Mouse (Mus musculus) layer of hippocampus, postnatal 25 days (tissue): ENCODE data around the gene Iltifb. TPM values are rescaled to one million over a fixed set of nuclear protein-coding genes. Genes with fewer than 3 reads are reported as not detected.
"Not testable (repeated sequence)": the region's sequence is repeated elsewhere in the genome, so short reads cannot be mapped to it uniquely, and the experiment has no call there.

Source experiments
- DNase-seq, 2 experiments: peaks; one replicate each; pipeline ENCODE4 v3.0.0; 2022; ENCODE audit warnings: mixed read lengths in 2 of 2, low spot score in 1 of 2; ENCODE audit errors: extremely low spot score in 1 of 2
- total RNA-seq, 2 experiments: library from RNA; stranded (reverse); gene quantifications; 2 replicates each; pipeline ENCODE4 v1.2.3; 2021

The Iltifb gene
- not detected for total RNA-seq

DNA sequence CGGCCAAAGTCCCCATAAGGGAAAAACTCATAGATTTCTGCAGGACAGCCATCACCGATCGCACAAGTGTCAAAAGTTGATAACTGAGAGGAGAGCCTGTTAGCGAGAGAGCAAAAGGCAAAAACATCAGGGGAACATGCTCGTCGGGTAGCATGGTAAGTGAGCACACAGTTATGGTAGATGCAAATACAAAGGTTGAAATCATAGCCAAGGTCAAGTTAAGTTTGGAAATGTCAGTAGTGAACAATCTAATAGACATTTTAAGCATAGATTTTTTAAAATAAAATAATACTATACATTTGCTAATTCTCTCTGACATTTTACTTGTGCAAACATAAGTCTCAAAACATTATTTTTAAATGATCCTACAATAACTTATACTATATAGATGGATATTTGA, at the start of gene Iltifb:
Iltifb (minus strand) TSS at position 101 of the 400 bp plus-strand sequence.
- DNase-seq, result no peak

DNA sequence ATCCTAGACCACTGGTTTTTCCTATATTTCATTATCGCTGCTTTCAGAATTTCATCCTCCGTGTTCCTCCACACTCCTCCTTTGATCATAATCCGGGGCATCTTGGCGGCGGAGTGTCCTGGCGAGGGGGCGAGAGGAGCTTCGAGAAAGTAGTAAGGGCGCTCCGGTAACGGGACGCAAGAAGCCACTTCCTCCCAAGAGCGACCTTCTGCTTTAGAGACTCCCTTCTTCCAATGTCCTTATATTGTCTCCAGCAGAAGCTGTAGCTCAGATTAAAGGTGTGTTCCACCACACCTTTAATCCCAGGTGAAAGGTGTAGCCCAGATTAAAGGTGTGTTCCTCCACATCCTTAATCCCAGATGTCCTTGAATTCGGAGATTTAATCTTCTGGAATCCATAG, 48.3 kb upstream of the Iltifb start, which contains the start of gene Gm9046:
Gm9046 (minus strand) TSS at position 101 of the 400 bp plus-strand sequence.
- DNase-seq, result not testable (repeated sequence)

DNA sequence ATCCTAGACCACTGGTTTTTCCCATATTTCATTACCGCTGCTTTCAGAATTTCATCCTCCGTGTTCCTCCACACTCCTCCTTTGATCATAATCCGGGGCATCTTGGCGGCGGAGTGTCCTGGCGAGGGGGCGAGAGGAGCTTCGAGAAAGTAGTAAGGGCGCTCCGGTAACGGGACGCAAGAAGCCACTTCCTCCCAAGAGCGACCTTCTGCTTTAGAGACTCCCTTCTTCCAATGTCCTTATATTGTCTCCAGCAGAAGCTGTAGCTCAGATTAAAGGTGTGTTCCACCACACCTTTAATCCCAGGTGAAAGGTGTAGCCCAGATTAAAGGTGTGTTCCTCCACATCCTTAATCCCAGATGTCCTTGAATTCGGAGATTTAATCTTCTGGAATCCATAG, 42.9 kb upstream of the Iltifb start, which contains the start of gene Gm9045:
Gm9045 (minus strand) TSS at position 101 of the 400 bp plus-strand sequence.
- not testable (repeated sequence) for DNase-seq

DNA sequence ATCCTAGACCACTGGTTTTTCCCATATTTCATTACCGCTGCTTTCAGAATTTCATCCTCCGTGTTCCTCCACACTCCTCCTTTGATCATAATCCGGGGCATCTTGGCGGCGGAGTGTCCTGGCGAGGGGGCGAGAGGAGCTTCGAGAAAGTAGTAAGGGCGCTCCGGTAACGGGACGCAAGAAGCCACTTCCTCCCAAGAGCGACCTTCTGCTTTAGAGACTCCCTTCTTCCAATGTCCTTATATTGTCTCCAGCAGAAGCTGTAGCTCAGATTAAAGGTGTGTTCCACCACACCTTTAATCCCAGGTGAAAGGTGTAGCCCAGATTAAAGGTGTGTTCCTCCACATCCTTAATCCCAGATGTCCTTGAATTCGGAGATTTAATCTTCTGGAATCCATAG, 37.5 kb upstream of the Iltifb start, which contains the start of gene Gm9044:
Gm9044 (minus strand) TSS at position 101 of the 400 bp plus-strand sequence.
- DNase-seq, result not testable (repeated sequence)

DNA sequence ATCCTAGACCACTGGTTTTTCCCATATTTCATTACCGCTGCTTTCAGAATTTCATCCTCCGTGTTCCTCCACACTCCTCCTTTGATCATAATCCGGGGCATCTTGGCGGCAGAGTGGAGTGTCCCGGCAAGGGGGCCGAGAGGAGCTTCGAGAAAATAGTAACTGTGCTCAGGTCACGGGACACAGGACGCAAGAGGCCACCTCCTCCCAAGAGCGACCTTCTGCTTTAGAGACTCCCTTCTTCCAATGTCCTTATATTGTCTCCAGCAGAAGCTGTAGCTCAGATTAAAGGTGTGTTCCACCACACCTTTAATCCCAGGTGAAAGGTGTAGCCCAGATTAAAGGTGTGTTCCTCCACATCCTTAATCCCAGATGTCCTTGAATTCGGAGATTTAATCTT, 32.0 kb upstream of the Iltifb start, which contains the start of gene Gm9040:
Gm9040 (minus strand) TSS at position 101 of the 400 bp plus-strand sequence.
- not testable (repeated sequence) for DNase-seq

DNA sequence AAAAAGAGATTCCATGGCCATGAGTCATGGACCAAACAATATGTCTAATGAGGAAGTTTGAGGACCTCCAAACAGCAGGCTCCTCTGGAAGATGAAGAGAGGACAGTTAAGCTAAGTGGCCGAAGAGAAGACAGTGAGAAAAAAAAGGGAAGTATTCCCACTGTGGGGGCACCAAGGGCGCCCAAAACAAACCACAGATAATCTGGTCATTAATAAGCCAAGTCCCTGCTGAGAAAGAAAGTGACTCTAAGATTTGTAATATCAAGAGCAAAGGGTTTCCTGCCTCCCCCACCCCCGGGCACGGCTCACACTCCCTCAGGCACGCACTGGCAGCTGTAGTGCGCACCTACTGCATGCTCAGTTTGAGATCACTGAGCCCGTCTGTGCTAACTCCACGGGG, 24.2 kb upstream of the Iltifb start:
- no peak for DNase-seq

DNA sequence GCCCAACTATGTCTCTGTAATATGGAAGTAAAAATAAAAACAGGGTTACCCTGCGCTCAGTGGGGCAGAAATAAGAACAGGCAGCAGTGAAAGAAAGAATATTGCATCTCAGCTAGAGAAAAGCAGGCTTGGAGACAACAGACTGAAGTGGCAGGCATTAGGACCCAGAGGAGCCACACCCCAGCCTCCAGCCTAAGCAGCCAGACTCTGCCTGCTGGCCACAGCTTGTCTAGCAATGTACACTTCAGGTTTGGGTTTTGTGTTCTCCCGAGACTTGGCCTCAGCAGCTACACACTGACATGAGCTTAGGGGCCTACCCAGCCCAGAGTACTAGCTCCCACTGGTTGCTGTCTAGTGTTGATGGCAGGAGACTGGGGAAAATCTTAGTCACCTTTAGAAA, 7.3 kb upstream of the Iltifb start:
- DNase-seq, result not testable (repeated sequence)

DNA sequence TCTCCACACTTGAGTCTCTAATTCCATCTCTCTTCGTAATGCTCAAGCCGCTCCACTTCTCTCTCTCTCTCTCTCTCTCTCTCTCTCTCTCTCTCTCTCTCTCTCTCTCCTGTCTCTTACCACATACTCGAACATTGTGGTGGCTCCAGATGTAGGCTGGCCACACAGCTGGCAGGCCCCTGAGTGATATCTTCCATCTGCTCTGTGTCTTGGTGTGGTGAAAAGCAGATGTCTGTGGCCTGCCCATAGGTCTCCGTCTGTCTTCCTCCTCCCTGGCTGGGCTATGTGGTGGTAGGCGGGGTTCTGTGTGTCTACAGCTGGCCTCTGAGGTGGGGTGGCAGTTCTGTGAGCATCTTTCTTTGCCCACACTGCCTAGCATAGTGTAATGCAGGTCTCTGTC, 11.8 kb downstream of the Iltifb start:
- not testable (repeated sequence) for DNase-seq

DNA sequence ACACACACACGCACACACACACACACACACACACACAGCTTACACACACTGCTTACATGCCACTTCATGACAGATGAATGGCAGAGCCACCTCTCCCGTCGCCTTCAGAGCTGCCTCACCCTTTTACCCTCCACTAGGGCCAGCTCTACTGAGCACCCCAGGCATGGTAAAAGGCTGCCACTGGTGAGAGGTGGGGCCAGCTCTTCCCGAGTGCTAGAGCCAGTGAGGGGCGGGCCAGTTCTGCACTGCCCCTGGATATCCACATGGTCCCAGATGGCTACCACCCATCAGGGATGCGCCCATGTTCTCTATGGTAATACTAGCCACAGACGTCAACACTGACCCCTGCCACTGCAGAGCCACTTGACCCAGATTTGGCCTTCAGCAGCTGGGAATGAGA, 12.3 kb downstream of the Iltifb start:
- not testable (repeated sequence) for DNase-seq

DNA sequence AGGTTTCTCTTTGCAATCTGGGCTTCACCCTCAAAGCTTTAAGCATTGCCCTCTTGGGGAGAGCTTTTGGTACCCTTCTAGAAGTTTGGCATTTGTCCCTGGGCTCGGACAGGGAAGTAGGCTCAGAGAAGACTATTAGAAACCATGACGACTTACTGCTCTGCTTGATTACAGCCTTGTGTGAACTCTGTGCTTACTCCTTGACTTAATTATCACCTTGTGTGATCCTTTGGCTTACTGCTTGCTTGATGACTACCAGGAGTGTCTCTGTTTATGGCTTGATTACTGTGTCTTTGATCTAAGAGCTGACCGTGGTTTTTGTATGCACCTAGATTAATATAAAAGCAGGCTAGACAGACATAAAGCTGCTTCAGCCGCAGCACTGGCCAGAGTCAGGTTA, 16.8 kb downstream of the Iltifb start:
- DNase-seq, result not testable (repeated sequence)

DNA sequence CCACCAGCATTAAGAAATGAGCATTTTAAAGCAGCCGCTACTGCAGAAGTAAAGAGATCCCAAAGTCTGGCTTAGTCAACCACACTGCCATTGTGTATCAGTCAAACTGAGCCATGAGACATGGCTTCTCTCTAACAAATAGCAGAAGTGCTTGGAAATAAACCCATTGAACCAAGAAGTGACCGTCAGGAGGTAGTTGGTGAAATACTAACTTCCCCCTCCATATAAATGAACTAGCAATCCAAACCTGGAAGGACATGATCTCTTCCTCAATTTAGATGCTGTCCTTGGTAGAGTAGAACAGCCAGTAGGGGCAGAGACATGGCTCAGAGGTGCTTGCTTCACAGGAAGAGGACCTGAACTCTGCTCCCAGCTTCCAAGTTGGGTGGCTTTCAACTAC, 23.4 kb downstream of the Iltifb start:
- not testable (repeated sequence) for DNase-seq

DNA sequence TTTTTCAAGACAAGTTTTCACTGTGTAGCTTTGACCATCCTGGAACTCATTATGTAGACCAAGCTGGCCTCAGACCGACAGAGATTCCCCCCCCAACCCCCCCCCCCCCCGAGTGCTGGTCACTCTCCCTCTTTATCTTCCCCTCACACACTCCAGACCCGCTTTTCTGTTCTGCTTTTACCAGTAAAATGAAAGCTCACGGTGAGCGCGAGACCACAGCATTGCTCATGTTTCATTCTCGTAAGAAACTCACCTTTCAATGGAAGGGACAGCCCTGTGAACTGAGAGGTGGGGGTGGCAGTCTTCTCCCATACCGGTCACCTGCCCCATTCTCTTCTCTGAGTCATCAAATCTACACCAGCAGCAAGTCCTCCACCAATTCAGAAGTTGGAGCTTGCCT, 26.0 kb downstream of the Iltifb start:
- DNase-seq, result not testable (repeated sequence)

DNA sequence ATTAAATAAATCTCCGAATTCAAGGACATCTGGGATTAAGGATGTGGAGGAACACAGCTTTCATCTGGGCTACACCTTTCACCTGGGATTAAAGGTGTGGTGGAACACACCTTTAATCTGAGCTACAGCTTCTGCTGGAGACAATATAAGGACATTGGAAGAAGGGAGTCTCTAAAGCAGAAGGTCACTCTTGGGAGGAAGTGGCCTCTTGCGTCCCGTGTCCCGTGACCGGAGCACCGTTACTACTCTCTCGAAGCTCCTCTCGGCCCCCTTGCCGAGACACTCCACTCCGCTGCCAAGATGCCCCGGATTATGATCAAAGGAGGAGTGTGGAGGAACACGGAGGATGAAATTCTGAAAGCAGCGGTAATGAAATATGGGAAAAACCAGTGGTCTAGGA, 36.5 kb downstream of the Iltifb start, which contains the start of gene Gm32802:
Gm32802 (plus strand) TSS at position 301 of the 400 bp plus-strand sequence.
- DNase-seq, result not testable (repeated sequence)

DNA sequence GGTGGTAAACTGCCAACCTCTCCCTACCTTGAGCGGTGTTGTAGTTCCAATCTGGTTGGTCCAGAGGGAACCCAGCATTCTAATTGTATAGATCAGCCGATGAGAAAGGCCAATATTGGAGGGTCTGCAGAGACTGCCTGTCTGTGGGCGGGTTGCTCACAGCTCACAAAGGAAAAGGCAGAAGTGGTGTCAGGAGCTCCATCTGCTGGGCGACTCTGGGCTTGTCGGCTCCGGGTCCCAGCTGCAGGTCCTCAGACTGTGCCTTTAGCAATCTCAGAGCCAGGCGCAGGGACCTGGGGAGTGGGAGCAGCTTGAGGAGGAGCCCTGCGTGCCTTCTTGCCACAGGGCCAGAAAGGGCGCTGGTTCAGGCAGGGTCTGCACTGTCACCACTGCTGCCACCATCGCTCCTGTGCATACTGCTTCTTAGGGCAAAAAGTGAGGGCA, 44.0 kb downstream of the Iltifb start:
- peak in 1 of 2 experiments; percentile 34 for DNase-seq

DNA sequence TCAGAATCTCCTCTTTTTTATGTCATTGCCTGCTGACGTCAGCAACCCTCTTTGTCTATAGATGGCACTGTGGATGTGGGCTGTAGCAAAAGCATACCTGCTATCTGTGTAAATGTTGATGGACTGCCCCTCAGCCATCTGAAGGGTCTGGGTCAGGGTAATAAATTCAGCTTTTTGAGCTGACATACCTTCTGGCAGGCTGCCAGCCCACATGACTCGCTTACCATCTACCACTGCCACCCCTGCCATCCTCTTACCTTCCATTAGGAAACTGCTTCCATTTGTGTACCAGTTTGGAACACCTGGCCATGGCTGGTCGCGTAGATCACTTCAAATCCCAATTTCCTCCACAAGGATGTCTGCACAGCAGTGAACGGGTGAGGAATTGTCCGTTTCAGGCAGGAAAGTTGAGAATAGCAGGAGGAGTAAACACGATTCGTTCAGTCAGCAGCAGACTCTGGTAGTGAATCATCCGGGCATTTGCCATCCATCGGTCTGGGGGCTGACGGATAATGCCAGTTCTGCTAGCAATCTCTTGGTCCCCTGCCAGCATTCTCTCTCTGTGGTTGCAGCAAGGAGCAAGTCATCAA, 45.7 kb downstream of the Iltifb start:
- DNase-seq, result peak; percentile 12 to 16

DNA sequence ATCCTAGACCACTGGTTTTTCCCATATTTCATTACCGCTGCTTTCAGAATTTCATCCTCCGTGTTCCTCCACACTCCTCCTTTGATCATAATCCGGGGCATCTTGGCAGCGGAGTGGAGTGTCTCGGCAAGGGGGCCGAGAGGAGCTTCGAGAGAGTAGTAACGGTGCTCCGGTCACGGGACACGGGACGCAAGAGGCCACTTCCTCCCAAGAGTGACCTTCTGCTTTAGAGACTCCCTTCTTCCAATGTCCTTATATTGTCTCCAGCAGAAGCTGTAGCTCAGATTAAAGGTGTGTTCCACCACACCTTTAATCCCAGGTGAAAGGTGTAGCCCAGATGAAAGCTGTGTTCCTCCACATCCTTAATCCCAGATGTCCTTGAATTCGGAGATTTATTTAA, 54.2 kb downstream of the Iltifb start, which contains the start of gene Gm32717:
Gm32717 (minus strand) TSS at position 101 of the 400 bp plus-strand sequence.
- DNase-seq, result not testable (repeated sequence)

Other genes with a start within 250 kb of the Iltifb start
- gene Mdm1, start 153.2 kb downstream of the Iltifb start, total RNA-seq, result 10 to 100 TPM in 1 of 2 experiments, 1 to 10 TPM in 1; 8.4 to 10.1 TPM
- not detected for gene Il22, start 90.1 kb downstream of the Iltifb start, total RNA-seq
- under 1 TPM; 0.89 to 0.92 TPM for gene Gm32717, start 54.3 kb downstream of the Iltifb start, total RNA-seq
- gene Gm32802, start 36.4 kb downstream of the Iltifb start, total RNA-seq, result under 1 TPM; 0.89 to 0.92 TPM
- not detected for gene Gm9040, start 31.9 kb upstream of the Iltifb start, total RNA-seq
- not detected for gene Gm9044, start 37.4 kb upstream of the Iltifb start, total RNA-seq
- not detected for gene Gm9045, start 42.8 kb upstream of the Iltifb start, total RNA-seq
- not detected for gene Gm9046, start 48.2 kb upstream of the Iltifb start, total RNA-seq
- gene Gm9048, start 53.6 kb upstream of the Iltifb start, total RNA-seq, result not detected
- gene Gm9049, start 59.1 kb upstream of the Iltifb start, total RNA-seq, result not detected
- gene Ifng, start 146.0 kb upstream of the Iltifb start, total RNA-seq, result not detected